Mouse (Mus musculus): ENCODE results near the gene 4930524J08Rik. TPM values are rescaled to one million over a fixed set of nuclear protein-coding genes. Genes with fewer than 3 reads are reported as not detected.

The 4930524J08Rik gene
- polyA plus RNA-seq (2015; fragmentation: Nextera tagmentation; extraction: Ambion mirVana), result 3.1 and 3.4 TPM in 2 replicates

GRCm38 (mm10) chr5:99978699-99979442, at the start of gene 4930524J08Rik, which contains the start of gene Hnrnpd:
TSS of gene 4930524J08Rik (plus strand) at chr5:99979061.
TSS of gene Hnrnpd (minus strand) at chr5:99978938.
- 0 out of 2 replicates have a peak, but pooled peaks cover 5% of the 10 kb centered on the region for H3K36me3 ChIP-seq (ENCODE audit: poor library complexity, severe bottlenecking)
- H3K9ac ChIP-seq, result peak within 1 kb of the TSS; percentile 99
- no peaks in the 10 kb centered on the region for H3K27me3 ChIP-seq
- peak within 1 kb of the TSS; percentile 99 for H3K27ac ChIP-seq
- ATAC-seq, result peak; percentile 98
- H3K9me3 ChIP-seq (replicated peaks), result no peaks in the 10 kb centered on the region
- peak within 1 kb of the TSS; percentile 87 for H3K4me2 ChIP-seq
- 2% methylated on average over 61 of the region's 97 CpGs for WGBS
- H3K4me1 ChIP-seq, result peaks cover 34% of the 10 kb centered on the region
- H3K4me3 ChIP-seq, result peak within 1 kb of the TSS; percentile 95

- no peak overlapping the region for H3K27ac ChIP-seq
- no peak overlapping the region for H3K4me2 ChIP-seq
- H3K4me3 ChIP-seq, result no peak overlapping the region
- no peaks in the 10 kb centered on the region for H3K4me1 ChIP-seq
- H3K9me3 ChIP-seq (replicated peaks), result no peaks in the 10 kb centered on the region
- H3K9ac ChIP-seq, result no peak overlapping the region
- ATAC-seq, result no peak
- no peaks in the 10 kb centered on the region for H3K27me3 ChIP-seq
- 89% methylated on average over 6 of the region's 6 CpGs for WGBS
- no peaks in the 10 kb centered on the region for H3K36me3 ChIP-seq (ENCODE audit: poor library complexity, severe bottlenecking)
These were observed 47.0 kb upstream of the 4930524J08Rik start for GRCm38 (mm10) chr5:99931910-99932309.

GRCm38 (mm10) chr5:99939440-99939839, 39.4 kb upstream of the 4930524J08Rik start:
- WGBS, result 86% methylated on average over 3 of the region's 3 CpGs
- Histone ChIP-seq H3K9ac (no peak overlapping the region), H3K27ac (no peak overlapping the region), H3K27me3 (no peaks in the 10 kb centered on the region), H3K4me1 (0 out of 2 replicates have a peak, but pooled peaks cover 2% of the 10 kb centered on the region), H3K4me2 (no peak overlapping the region), H3K9me3 (replicated peaks) (peaks cover 5% of the 10 kb centered on the region), H3K36me3 (ENCODE audit: poor library complexity, severe bottlenecking) (0 out of 2 replicates have a peak, but pooled peaks cover 2% of the 10 kb centered on the region), H3K4me3 (no peak overlapping the region)
- ATAC-seq, result no peak; the same call in 1 of the 2 replicates

GRCm38 (mm10) chr5:99941273-99941672, 37.6 kb upstream of the 4930524J08Rik start:
- H3K36me3 ChIP-seq (ENCODE audit: poor library complexity, severe bottlenecking), result peaks cover 10% of the 10 kb centered on the region
- 0 out of 2 replicates have a peak, but pooled peaks cover 2% of the 10 kb centered on the region for H3K4me1 ChIP-seq
- peaks cover 13% of the 10 kb centered on the region for H3K9me3 ChIP-seq (replicated peaks)
- H3K4me2 ChIP-seq, result no peak overlapping the region
- WGBS, result 83% methylated on average over 10 of the region's 10 CpGs
- H3K9ac ChIP-seq, result no peak overlapping the region
- no peak for ATAC-seq
- H3K4me3 ChIP-seq, result no peak overlapping the region
- no peak overlapping the region for H3K27ac ChIP-seq
- no peaks in the 10 kb centered on the region for H3K27me3 ChIP-seq

GRCm38 (mm10) chr5:99941776-99942502, 36.9 kb upstream of the 4930524J08Rik start:
- peaks cover 10% of the 10 kb centered on the region for H3K36me3 ChIP-seq (ENCODE audit: poor library complexity, severe bottlenecking)
- H3K4me3 ChIP-seq, result no peak overlapping the region
- H3K4me2 ChIP-seq, result no peak overlapping the region
- H3K9me3 ChIP-seq (replicated peaks), result peaks cover 13% of the 10 kb centered on the region
- no peak overlapping the region for H3K9ac ChIP-seq
- 0 out of 2 replicates have a peak, but pooled peaks cover 2% of the 10 kb centered on the region for H3K4me1 ChIP-seq
- 36% methylated on average over 10 of the region's 10 CpGs for WGBS
- H3K27me3 ChIP-seq, result no peaks in the 10 kb centered on the region
- no peak for ATAC-seq
- no peak overlapping the region for H3K27ac ChIP-seq

- Histone ChIP-seq H3K9ac (no peak overlapping the region), H3K4me2 (no peak overlapping the region), H3K27me3 (no peaks in the 10 kb centered on the region), H3K36me3 (ENCODE audit: poor library complexity, severe bottlenecking) (peaks cover 27% of the 10 kb centered on the region; the same call in 1 of the 2 replicates), H3K4me1 (peaks cover 13% of the 10 kb centered on the region), H3K4me3 (no peak overlapping the region), H3K27ac (no peak overlapping the region), H3K9me3 (replicated peaks) (no peaks in the 10 kb centered on the region)
- WGBS, result 94% methylated on average over 5 of the region's 5 CpGs
- no peak for ATAC-seq
These were observed 26.3 kb upstream of the 4930524J08Rik start for GRCm38 (mm10) chr5:99952513-99952912.

GRCm38 (mm10) chr5:99953883-99954282, 25.0 kb upstream of the 4930524J08Rik start:
- H3K9ac ChIP-seq, result no peak overlapping the region
- H3K4me1 ChIP-seq, result peaks cover 13% of the 10 kb centered on the region
- H3K36me3 ChIP-seq (ENCODE audit: poor library complexity, severe bottlenecking), result peaks cover 40% of the 10 kb centered on the region
- no peak overlapping the region for H3K4me3 ChIP-seq
- H3K9me3 ChIP-seq (replicated peaks), result no peaks in the 10 kb centered on the region
- H3K27me3 ChIP-seq, result no peaks in the 10 kb centered on the region
- 9% methylated on average over 1 of the region's 1 CpGs for WGBS
- peak; percentile 52 for ATAC-seq
- H3K27ac ChIP-seq, result peak overlapping the region; percentile 48
- no peak overlapping the region for H3K4me2 ChIP-seq

- H3K4me2 ChIP-seq, result no peak overlapping the region
These were observed 20.2 kb upstream of the 4930524J08Rik start for GRCm38 (mm10) chr5:99958666-99959065.

GRCm38 (mm10) chr5:99959236-99959936, 19.5 kb upstream of the 4930524J08Rik start:
- H3K4me3 ChIP-seq, result no peak overlapping the region
- no peaks in the 10 kb centered on the region for H3K27me3 ChIP-seq
- no peaks in the 10 kb centered on the region for H3K9me3 ChIP-seq (replicated peaks)
- WGBS, result 70% methylated on average over 2 of the region's 2 CpGs
- peaks cover 3% of the 10 kb centered on the region for H3K4me1 ChIP-seq
- H3K9ac ChIP-seq, result no peak overlapping the region
- ATAC-seq, result no peak
- H3K36me3 ChIP-seq (ENCODE audit: poor library complexity, severe bottlenecking), result peaks cover 64% of the 10 kb centered on the region
- H3K27ac ChIP-seq, result no peak overlapping the region
- no peak overlapping the region for H3K4me2 ChIP-seq

More at GRCm38 (mm10) chr5:99958666-99959065, 20.2 kb upstream of the 4930524J08Rik start:
- no peak overlapping the region for H3K9ac ChIP-seq
- no peak overlapping the region for H3K27ac ChIP-seq
- H3K27me3 ChIP-seq, result no peaks in the 10 kb centered on the region
- H3K4me1 ChIP-seq, result peaks cover 11% of the 10 kb centered on the region
- H3K36me3 ChIP-seq (ENCODE audit: poor library complexity, severe bottlenecking), result peaks cover 57% of the 10 kb centered on the region
- H3K4me3 ChIP-seq, result no peak overlapping the region
- WGBS, result 90% methylated on average over 1 of the region's 1 CpGs
- H3K9me3 ChIP-seq (replicated peaks), result no peaks in the 10 kb centered on the region
- ATAC-seq, result no peak

- Histone ChIP-seq H3K27ac (no peak overlapping the region), H3K4me1 (no peaks in the 10 kb centered on the region), H3K4me3 (no peak overlapping the region), H3K27me3 (no peaks in the 10 kb centered on the region), H3K9me3 (replicated peaks) (no peaks in the 10 kb centered on the region), H3K36me3 (ENCODE audit: poor library complexity, severe bottlenecking) (peaks cover 70% of the 10 kb centered on the region), H3K4me2 (no peak overlapping the region), H3K9ac (no peak overlapping the region)
- WGBS, result 92% methylated on average over 2 of the region's 2 CpGs
- ATAC-seq, result no peak
These were observed 18.9 kb upstream of the 4930524J08Rik start for GRCm38 (mm10) chr5:99959960-99960359.

- 26% methylated on average over 2 of the region's 2 CpGs for WGBS
- peaks cover 19% of the 10 kb centered on the region for H3K36me3 ChIP-seq (ENCODE audit: poor library complexity, severe bottlenecking)
- H3K27ac ChIP-seq, result no peak overlapping the region
- peak overlapping the region; percentile 87 for H3K4me2 ChIP-seq
- peaks cover 44% of the 10 kb centered on the region for H3K4me1 ChIP-seq
- no peak for ATAC-seq
- no peak overlapping the region for H3K4me3 ChIP-seq
- no peaks in the 10 kb centered on the region for H3K9me3 ChIP-seq (replicated peaks)
- no peak overlapping the region for H3K9ac ChIP-seq
- H3K27me3 ChIP-seq, result no peaks in the 10 kb centered on the region
These were observed 4.9 kb upstream of the 4930524J08Rik start for GRCm38 (mm10) chr5:99973941-99974340.

All from forebrain, embryonic 13.5 days (tissue).